Mouse (Mus musculus): Measurements from ENCODE around the gene Calcrl.

GRCm38 (mm10) chr2:84383828-84384227 is 41.4 kb downstream of the Calcrl start:
- TF ChIP-seq CTCF (IDR thresholded peaks at IDR 0.05; ENCODE audit: low read depth) (no peak), EP300 (IDR thresholded peaks at IDR 0.05; ENCODE audit: low read depth) (no peak)

Measured in heart, postnatal 0 days (tissue).